Mouse (Mus musculus) cerebellum, adult 2 months (tissue): Measurements from ENCODE around the gene Igtp. TPM values are rescaled to one million over a fixed set of nuclear protein-coding genes. Genes with fewer than 3 reads are reported as not detected.
"Not testable (repeated sequence)": the region's sequence is repeated elsewhere in the genome, so short reads cannot be mapped to it uniquely, and the experiment has no call there.

Experiments
- DNase-seq, 2 experiments: peaks; one replicate each; pipeline ENCODE4 v3.0.0; 2021
- H3K27ac ChIP-seq: fragments of 200-500 bp; 2 replicates; pipeline ENCODE4 v1.5.1; 2012; ENCODE audit warnings: low read length, control low read depth, inconsistent platforms; ENCODE audit not compliant: insufficient read depth
- H3K27me3 ChIP-seq: fragments of 200-500 bp; 2 replicates; pipeline ENCODE4 v1.6.1; 2012; ENCODE audit warnings: inconsistent platforms, mild to moderate bottlenecking, low read length, moderate library complexity; ENCODE audit not compliant: control insufficient read depth, insufficient read depth
- H3K4me1 ChIP-seq: fragments of 200-500 bp; 2 replicates; pipeline ENCODE4 v1.6.1; 2011; ENCODE audit warnings: low read length; ENCODE audit not compliant: control insufficient read depth, insufficient read depth
- H3K4me3 ChIP-seq: fragments of 200-500 bp; replicated peaks from 2 replicates; pipeline ENCODE3; 2011; ENCODE audit warnings: mild to moderate bottlenecking, low read depth, low read length, control low read depth; ENCODE audit not compliant: insufficient read depth
- CTCF ChIP-seq: fragments of 200-500 bp; IDR thresholded peaks from 2 replicates; pipeline ENCODE4 v1.5.1; 2011; ENCODE audit warnings: low read depth, mild to moderate bottlenecking, control low read depth, low read length, moderate library complexity, borderline replicate concordance; ENCODE audit not compliant: insufficient read depth
- POLR2A ChIP-seq: fragments of 200-500 bp; IDR thresholded peaks from 2 replicates; pipeline ENCODE4 v1.6.1; 2011; ENCODE audit warnings: low read length, control low read depth, borderline replicate concordance; ENCODE audit not compliant: insufficient read depth
- WGBS: fragments of 180-500 bp; shearing (Covaris S2); methylation state at CpG from one replicate; pipeline ENCODE4 v1.1.7; 2018; 5-methylcytosine and 5-hydroxymethylcytosine counted together
- polyA plus RNA-seq: library from polyadenylated mRNA; depleted of rRNA; stranded (reverse); fragments of >200 nt; gene quantifications from 2 replicates; pipeline ENCODE4 v1.2.3, GENCODE M21; 2012

Igtp gene
- polyA plus RNA-seq, 1 experiment, result 4.9 TPM

DNA sequence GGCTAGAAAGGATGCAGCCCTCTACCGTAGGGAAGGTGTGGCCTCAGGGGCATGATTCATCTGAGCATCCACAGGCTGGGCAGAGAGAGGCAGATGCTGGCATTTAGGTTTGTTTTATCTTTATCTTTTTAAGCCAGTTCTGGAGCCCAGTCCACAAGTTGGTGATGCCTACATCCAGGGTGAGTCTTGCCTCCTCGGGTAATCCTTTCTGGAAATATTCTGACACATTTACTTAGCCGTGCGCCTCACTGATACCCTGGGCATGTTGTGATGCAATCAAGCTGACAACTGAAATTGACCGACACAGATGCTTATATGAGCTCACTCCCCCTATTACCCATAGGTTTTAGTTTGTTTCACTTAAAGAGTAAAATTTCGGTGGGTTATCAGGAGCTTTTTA is 17.5 kb downstream of the Igtp start:
- Histone ChIP-seq H3K27me3 (no peaks in the 10 kb centered on the region), H3K4me3 (no peak overlapping the region), H3K4me1 (no peaks in the 10 kb centered on the region), H3K27ac (no peak overlapping the region)
- no peak for DNase-seq
- WGBS, result 72% methylated on average over 6 of the region's 6 CpGs
- TF ChIP-seq POLR2A (no peak), CTCF (no peak)

DNA sequence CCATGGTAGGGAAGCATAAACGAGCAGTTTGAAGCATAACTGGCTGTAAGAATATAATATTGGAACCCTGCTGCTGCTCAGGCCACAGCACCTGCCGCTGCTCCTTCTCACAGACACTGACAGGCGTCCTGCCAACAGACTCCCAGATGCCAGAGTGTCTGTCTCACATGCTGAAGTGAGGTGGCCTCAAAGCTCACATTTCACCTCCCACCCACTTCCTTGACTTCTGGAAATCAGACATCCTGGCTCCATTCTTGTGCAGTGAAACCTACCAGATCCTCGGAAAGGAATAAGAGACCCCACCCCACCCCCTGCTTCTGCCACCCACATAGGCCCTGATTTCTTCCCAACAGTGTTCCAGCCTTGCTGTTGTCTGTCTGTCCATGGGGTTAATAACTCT is 24.4 kb downstream of the Igtp start:
- WGBS, result 15% methylated on average over 4 of the region's 4 CpGs

DNA sequence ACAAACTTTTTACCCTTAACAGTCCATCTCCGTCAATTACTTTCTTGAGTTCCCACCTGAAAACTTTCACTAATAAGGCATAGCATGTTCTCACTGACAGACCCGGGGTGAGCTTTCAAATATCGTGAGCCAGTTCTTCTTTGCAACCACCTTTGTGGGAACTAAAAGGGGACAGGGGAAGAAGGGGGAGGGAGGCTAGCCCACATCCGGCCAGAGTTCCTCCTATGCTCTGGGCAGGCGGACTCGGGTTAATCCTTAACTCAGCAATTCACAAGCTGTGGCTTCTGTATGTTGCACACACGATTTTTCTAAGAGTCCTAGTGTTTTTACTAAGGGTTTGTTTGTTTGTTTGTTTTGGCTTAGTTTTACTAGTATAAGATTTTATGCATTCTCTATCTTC is 25.0 kb downstream of the Igtp start:
- 75% methylated on average over 7 of the region's 7 CpGs for WGBS
- Histone ChIP-seq H3K27ac (no peak overlapping the region), H3K4me1 (no peaks in the 10 kb centered on the region)

More for the DNA sequence above, 24.4 kb downstream of the Igtp start:
- no peak for DNase-seq
- Histone ChIP-seq H3K27me3 (no peaks in the 10 kb centered on the region), H3K4me3 (no peak overlapping the region), H3K4me1 (no peaks in the 10 kb centered on the region), H3K27ac (no peak overlapping the region)
- no peak for TF ChIP-seq CTCF
- TF ChIP-seq POLR2A, result no peak

DNA sequence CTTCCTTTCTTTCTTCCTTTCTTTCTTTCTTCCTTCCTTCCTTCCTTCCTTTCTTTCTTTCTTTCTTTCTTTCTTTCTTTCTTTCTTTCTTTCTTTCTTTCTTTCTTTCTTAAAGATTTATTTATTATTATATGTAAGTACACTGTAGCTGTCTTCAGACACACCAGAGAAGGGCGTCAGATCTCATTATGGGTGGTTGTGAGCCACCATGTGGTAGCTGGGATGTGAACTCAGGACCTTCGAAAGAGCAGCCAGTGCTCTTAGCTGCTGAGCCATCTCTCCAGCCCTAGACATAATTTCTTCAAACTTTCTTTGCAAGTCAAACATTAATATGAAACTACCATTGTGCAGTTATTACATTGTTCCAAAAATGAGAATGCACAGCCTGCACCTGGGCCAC is 25.5 kb downstream of the Igtp start:
- 86% methylated on average over 2 of the region's 2 CpGs for WGBS
- not testable (repeated sequence) for H3K27ac ChIP-seq, H3K4me3 ChIP-seq, H3K27me3 ChIP-seq, H3K4me1 ChIP-seq, DNase-seq

More for the DNA sequence above, 25.0 kb downstream of the Igtp start:
- no peak for TF ChIP-seq POLR2A
- DNase-seq, result no peak
- Histone ChIP-seq H3K4me3 (no peak overlapping the region), H3K27me3 (no peaks in the 10 kb centered on the region)

DNA sequence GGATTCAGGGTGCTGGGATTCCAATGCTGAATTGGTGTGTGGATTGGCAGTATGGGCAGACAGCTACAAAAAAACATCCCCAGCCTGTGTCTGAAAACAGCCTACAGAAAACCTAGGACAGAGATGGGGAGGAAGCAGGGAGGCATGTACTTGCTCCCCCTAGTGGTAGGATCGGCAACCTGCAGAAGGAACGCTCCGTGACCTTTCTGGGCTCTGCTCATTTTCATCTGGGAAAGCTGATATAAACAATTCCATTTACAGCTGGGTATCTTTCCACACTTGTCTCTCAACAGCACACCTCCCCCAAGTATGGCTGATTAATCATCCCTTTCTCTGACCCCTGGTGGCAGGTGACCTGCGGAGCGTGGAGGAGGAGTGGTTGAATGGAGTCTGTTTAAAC is 26.3 kb downstream of the Igtp start:
- H3K4me3 ChIP-seq, result no peak overlapping the region
- no peak overlapping the region for H3K27ac ChIP-seq
- H3K4me1 ChIP-seq, result no peaks in the 10 kb centered on the region
- WGBS, result 14% methylated on average over 5 of the region's 5 CpGs
- H3K27me3 ChIP-seq, result no peaks in the 10 kb centered on the region
- TF ChIP-seq POLR2A, result no peak
- TF ChIP-seq CTCF, result peak; percentile 95
- DNase-seq, result peak; percentile 51 to 71

DNA sequence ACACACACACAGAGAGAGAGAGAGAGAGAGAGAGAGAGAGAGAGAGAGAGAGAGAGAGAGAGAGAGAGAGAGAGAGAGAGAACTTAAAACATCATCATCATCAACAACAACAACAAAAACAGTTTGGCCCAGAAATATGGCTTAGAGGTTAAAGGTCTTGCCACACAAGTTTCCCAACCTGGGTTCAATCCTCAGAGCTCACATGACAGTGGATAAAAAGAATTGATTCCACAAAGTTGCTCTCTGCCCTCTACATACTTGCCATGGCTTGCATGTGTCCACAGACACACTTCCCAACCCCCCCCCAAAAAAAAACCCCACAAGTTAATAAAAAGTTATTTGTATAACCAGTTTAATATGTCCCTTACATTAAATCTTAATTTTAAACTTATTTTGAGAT is 27.1 kb downstream of the Igtp start:
- DNase-seq, result no peak
- no peaks in the 10 kb centered on the region for H3K4me1 ChIP-seq
- no peak for TF ChIP-seq POLR2A
- TF ChIP-seq CTCF, result no peak
- no peak overlapping the region for H3K27ac ChIP-seq
- H3K4me3 ChIP-seq, result no peak overlapping the region
- H3K27me3 ChIP-seq, result no peaks in the 10 kb centered on the region

DNA sequence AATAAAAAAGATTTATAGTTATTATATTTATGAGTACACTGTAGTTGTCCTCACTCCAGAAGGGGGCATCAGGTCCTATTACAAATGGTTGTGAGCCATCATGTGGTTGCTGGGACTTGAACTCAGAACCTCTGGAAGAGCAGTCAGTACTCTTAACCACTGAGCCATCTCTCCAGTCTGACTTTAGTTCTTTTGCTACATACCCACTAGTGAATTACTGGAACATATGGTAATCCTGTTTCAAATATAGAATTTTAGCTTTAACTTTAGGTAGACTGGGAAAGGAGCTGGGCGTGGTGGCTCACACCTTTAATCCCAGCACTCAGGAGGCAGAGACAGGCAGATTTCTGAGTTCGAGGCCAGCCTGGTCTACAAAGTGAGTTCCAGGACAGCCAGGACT is 28.7 kb downstream of the Igtp start:
- WGBS, result 72% methylated on average over 2 of the region's 2 CpGs
- not testable (repeated sequence) for H3K27ac ChIP-seq, H3K27me3 ChIP-seq, H3K4me3 ChIP-seq, H3K4me1 ChIP-seq, DNase-seq

DNA sequence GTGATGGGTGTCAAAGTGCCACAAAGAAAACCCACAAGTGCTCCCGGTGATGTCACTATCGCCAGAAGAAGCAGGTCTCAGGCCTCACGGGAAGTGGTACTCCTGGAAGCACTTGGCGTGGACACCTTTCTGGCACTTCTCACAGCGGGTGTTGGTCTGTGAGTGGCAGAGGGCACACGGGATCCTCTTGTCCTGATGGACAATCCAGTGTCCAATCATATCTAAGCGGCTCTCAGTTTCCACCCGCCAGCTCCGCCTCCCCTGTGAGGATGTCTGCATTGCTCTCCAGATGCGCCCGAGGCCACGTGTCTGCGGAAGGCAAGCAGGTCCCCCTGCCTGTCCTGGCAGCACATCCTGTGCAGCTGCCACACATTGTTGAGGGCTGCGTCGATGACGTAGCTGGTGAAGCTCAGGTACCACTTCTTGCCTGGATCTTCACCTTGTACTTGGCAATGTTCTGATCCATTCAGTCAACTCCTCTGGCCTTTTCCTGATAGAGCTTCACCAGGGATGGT is 31.1 kb downstream of the Igtp start:
- H3K27me3 ChIP-seq, result no peaks in the 10 kb centered on the region
- H3K27ac ChIP-seq, result no peak overlapping the region
- 47% methylated on average over 16 of the region's 16 CpGs for WGBS
- H3K4me1 ChIP-seq, result no peaks in the 10 kb centered on the region
- no peak overlapping the region for H3K4me3 ChIP-seq
- TF ChIP-seq CTCF (no peak), POLR2A (no peak)
- no peak for DNase-seq

DNA sequence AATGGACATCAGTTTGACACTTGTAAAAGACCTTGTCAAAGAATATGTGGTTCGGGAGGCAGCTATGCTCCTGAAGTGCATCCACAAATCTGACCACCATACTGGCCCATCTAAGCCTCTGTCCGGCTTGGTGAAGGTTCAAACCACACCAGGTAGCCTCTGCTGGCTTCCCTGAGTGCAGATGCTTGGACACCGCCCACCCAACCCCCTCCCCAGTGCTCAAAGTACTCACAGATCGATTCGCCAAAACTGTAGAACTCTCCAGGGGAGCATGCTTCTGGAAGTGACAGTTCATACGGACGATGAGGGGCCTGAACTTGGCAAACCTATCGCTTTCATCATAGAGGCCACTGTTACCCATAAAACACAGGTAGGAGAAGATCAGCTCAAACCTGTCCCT is 31.8 kb downstream of the Igtp start:
- no peak for TF ChIP-seq CTCF
- TF ChIP-seq POLR2A, result no peak
- Histone ChIP-seq H3K4me1 (no peaks in the 10 kb centered on the region), H3K27ac (no peak overlapping the region), H3K4me3 (no peak overlapping the region), H3K27me3 (no peaks in the 10 kb centered on the region)
- WGBS, result 61% methylated on average over 8 of the region's 8 CpGs
- DNase-seq, result no peak

DNA sequence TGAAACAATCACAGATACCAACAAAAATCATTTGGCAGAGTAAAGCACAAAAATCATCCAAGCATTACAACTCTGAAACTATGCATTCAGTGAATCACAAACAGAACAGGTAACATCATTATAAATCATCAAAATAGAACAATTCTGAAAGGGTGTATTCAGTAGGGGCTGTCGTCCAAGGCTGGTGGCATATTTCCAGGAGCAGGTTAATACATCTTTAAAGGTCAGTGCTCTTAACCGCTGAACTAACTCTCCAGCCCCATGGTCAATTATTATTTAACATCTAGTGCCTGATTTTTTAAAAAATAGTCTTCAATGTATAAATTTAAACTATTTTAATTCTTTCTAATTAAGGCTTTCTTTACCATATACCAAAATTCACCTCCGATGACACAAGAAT is 35.2 kb downstream of the Igtp start:
- not testable (repeated sequence) for DNase-seq, H3K27ac ChIP-seq, H3K4me3 ChIP-seq, H3K27me3 ChIP-seq, H3K4me1 ChIP-seq
- WGBS, result 51% methylated on average over 3 of the region's 3 CpGs
